10 mouse cellular contexts compared by ENCODE assay signal in the genomic region with DNA sequence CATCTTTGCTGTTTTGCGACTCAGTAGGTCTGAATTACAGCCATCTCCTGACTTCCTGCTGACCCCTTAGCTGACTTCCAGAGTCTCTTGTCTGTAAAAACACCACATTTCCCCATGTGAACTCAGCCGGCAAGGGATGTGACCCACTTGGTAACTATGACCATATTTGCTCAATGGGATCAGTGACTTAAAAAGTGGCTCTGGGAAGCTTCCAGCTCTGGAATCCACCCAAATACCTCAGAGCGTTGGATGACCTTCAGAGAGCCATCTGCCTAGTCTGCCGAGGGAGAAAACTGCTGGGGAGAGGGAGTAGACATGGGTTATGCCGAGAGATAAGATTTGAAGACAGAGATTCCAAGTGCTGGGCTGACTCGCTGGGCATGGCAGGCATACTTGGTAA. TPM values are rescaled to one million over a fixed set of nuclear protein-coding genes. Genes with fewer than 3 reads are reported as not detected.
DNase-seq lines count a peak whose midpoint lies in the region; ATAC-seq lines count a peak whose summit lies in the region.
"Had no signal": no experiment of that assay in that cellular context is flagged by ENCODE, and none has a peak within 500 bp of the region (broad histone marks: within the 10 kb centered on the region; RNA-seq: fewer than 3 reads in every experiment).

No protein-coding gene starts in this region.

- DNase-seq in cerebellum, adult 9-10 months = peak; percentile 2
- peak; percentile 89 for DNase-seq in Muller cell, postnatal 12 days (ENCODE audit: inconsistent ontology term)
- DNase-seq in heart, adult 18-20 months = peak; percentile 73 to 77
- peak; percentile 3 to 6 for DNase-seq in kidney, postnatal 36 days
- no peak for DNase-seq in MN1 (ENCODE audit: low spot score)
- no peak for DNase-seq in right cerebral cortex, postnatal 36 days (ENCODE audit: low spot score in 2 of 2)

- ATAC-seq in cerebellum, adult (ENCODE audit: insufficient number of reproducible peaks, low FRiP score, low TSS enrichment) = no peak
- ATAC-seq in erythroid progenitor cell, adult 5-6 weeks (replicated peaks; ENCODE audit: low FRiP score, poor library complexity, severe bottlenecking) = no peak
- ATAC-seq: liver, embryonic 12.5 days; midbrain, embryonic 15.5 days had no signal

RNA-seq across cellular contexts. Expression of gene Tbx5, which starts 44.7 kb away (rescaled TPM):
- total RNA-seq in heart, adult 18-20 months (2021) = 10 to 100 TPM; 18.5 to 25.8 TPM
- total RNA-seq in erythroid progenitor cell, adult 5-6 weeks (2015; ENCODE audit: low replicate concordance) = not detected in 2 replicates
- not detected in 2 replicates for total RNA-seq in erythroid progenitor cell, adult 5-6 weeks (2017; ENCODE audit: low replicate concordance)

Comparison
In these comparisons a context has a peak if more than half of its experiments do, and no peak if none do; other contexts are left out.
1. DNase-seq: peak in cerebellum, adult 9-10 months (single experiment), Muller cell, postnatal 12 days (single experiment), heart, adult 18-20 months (2 of 2) and kidney, postnatal 36 days (2 of 2); none in MN1 (single experiment) and right cerebral cortex, postnatal 36 days (0 of 2).
2. RNA of gene Tbx5, which starts 44.7 kb away (total RNA-seq): 18.5 to 25.8 TPM in heart, adult 18-20 months; not detected in erythroid progenitor cell, adult 5-6 weeks; every median in the first group is over 10 times any median in the second.